Mouse (Mus musculus): Measurements from ENCODE around the gene Car9.
"Not testable (repeated sequence)": the region's sequence is repeated elsewhere in the genome, so short reads cannot be mapped to it uniquely, and the experiment has no call there.

Car9 gene

GRCm38 (mm10) chr4:43506536-43507185 lies at the start of gene Car9:
Car9 (plus strand) TSS chr4:43506966.
- peak; percentile 90 to 95 for DNase-seq

- no peak for DNase-seq
Observed at GRCm38 (mm10) chr4:43457124-43457523, 49.6 kb upstream of the Car9 start.

DNA sequence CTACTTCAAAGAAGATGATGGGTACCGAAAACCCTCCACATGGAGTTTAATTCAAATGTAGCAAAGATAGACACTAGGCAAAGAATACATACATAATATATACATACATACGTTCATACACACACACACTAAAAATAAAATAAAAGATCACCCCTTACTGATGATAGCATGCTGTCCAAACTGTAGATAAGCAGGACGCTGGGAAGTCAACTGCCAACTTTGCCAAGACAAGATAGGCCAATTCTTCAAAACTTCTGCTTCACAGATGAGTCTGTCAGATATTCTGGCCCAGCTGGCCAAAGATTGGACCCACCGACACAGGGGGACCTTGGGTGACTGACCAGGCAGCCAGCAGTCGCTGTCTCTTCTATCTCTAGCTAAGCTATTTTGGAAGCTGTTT lies 43.7 kb upstream of the Car9 start:
- no peak for DNase-seq

GRCm38 (mm10) chr4:43465935-43466334 lies 40.8 kb upstream of the Car9 start:
- no peak for DNase-seq

DNA sequence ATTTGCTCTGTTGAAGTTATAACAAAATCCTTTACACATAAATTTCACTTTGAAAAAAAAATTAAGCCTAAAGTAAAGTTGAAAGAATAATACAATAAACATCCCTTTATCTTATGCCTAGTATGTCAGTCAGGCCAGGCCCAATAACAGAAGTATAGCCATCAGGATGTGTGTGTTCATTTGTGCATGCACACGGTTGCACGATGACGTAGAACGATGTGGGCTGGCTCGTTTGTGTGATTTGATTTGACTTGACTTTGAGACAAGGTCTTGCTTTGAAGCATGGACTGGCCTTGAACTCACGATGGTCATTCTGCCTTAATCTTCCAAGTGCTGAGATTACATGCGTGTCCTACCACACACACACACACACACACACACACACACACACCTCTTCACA lies 39.9 kb upstream of the Car9 start:
- DNase-seq: no peak

GRCm38 (mm10) chr4:43470301-43470700 lies 36.5 kb upstream of the Car9 start:
- DNase-seq: no peak

- no peak for DNase-seq
Observed at GRCm38 (mm10) chr4:43473636-43474035, 33.1 kb upstream of the Car9 start.

DNA sequence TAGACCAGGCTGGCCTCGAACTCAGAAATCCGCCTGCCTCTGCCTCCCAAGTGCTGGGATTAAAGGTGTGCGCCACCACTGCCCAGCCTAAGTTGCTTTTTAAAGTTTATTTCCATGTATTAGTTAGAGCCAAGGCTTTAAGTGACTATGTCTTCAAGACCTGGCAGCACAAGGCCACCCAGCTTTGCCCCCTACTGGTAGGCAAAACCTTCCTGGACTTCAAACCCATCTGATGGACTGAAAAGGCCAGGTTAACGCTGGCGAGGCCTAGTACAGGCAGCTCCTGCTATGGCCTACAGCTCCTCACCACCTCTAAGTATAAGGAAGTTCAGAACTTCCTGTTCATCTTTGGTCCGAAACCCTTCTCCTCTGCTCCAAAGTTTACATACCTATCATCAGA lies 30.2 kb upstream of the Car9 start:
- DNase-seq: no peak

DNA sequence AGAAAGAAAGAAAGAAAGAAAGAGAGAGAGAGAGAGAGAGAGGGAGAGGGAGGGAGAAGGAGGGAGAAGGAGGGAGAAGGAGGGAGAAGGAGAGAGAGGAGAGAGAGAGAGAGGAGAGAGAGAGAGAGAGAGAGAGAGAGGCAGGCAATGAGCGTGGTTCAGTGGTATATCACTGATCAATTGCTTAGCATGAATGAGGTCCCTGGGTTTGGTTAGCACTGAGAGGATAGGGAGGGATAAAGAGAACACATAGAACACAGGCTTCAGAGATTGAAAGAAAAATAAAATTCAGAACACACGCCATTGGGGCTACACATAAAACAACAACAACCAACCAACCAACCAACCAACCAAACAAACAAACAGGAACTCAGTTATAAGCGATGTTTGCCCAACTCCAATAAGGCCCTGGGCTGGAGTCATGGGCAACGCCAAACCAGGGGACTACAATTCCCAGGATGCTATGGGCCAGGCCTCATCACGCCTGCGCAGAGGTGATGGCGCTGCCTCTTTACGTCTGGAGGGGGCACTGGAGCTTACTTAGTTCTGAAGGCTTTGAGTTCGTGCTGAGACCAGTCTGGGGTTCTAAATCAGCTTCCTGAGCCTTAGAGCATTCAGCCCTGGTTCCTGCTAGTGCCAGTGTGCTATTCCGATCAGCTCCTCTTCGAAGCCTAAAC lies 28.8 kb upstream of the Car9 start:
- peak; percentile 89 to 92 for DNase-seq

GRCm38 (mm10) chr4:43478534-43478858 lies 28.3 kb upstream of the Car9 start:
- DNase-seq: no peak

GRCm38 (mm10) chr4:43478906-43479832 lies 27.6 kb upstream of the Car9 start:
- DNase-seq: peak; percentile 84 to 86

- DNase-seq: no peak
Observed at GRCm38 (mm10) chr4:43480985-43481384, 25.8 kb upstream of the Car9 start.

GRCm38 (mm10) chr4:43481894-43482456 lies 24.8 kb upstream of the Car9 start:
- no peak for DNase-seq

GRCm38 (mm10) chr4:43482591-43482990 lies 24.2 kb upstream of the Car9 start:
- peak; percentile 64 to 73 for DNase-seq

DNA sequence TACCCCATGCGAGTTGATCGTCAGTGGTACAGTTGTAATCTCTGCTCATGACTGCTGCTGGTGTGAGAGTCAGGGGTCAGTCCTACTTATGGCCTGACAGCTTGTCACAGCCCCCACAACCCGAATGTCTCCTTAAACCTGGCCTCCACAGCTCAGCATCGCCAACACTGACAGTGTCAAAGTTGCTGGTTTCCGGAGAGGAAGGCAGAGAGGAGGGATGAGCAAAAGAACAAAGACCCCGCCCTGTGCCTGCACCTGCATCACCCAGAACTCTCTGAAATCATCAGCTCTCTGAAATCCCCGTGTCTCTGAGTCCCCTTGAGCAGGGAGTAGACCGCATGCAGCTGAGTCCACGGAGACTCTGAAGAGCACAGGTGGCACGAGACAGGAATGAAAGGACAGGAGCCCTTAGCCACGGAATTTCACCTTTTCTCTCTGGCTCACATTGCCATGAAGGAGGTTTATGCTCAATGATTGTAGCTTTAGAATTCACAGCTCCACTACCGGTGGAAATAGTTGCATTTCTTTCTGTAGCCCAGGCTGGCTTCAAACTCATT lies 23.2 kb upstream of the Car9 start, which contains the start of gene Sit1:
TSS of gene Sit1 (minus strand) at position 200 of the 557 bp plus-strand sequence.
- DNase-seq: no peak

- DNase-seq: not testable (repeated sequence)
Observed at GRCm38 (mm10) chr4:43485666-43486065, 21.1 kb upstream of the Car9 start.

DNA sequence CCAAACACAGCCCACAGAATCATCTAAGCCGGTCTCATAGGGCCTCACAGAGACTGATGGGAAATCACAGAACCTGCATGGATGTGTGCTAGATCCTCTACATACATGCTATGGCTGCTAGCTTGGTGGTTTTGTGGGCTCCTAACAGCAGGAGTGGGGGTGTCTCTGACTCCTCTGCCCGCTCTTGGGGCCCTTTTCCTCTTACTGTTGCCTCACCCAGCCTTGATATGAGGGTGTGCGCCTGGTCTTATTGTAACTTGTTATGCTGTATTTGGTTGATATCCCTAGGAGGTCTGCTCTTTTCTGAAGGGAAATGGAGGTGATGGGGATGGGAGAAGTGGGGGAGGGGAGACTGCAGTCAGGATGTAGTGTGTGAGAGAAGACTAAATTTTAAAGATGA lies 17.2 kb upstream of the Car9 start:
- no peak for DNase-seq

GRCm38 (mm10) chr4:43490801-43491200 lies 16.0 kb upstream of the Car9 start:
- DNase-seq: no peak

DNA sequence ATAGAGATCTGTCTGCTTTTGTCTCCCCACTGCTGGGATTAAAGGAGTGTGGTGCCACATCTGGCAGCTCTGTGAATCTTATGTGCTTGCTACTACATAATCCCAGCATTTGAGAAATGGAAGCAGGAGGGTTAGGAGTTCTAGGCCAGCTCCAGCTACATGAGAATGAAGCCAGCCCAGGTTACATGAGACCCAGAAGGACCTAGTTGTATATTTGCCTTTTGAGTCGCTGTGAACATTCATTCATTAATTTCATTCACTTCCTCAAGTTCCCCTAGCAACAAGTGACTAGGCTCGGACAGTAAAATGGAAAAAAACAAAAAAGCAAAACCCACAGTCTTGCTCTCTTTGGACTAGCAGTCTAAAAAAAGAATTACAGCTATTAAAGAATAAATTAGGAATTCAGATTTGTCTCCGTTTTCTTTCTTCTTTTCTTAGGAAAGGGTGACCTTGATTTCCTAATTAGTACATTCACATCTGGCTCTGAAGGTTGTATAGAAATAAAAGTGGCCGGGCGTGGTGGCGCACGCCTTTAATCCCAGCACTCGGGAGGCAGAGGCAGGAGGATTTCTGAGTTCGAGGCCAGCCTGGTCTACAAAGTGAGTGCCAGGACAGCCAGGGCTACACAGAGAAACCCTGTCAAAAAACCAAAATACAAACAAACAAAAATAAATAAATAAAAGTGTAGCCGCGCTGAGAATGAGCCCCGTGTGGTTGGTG lies 14.5 kb upstream of the Car9 start:
- DNase-seq: peak in 1 of 2 experiments; percentile 23

DNA sequence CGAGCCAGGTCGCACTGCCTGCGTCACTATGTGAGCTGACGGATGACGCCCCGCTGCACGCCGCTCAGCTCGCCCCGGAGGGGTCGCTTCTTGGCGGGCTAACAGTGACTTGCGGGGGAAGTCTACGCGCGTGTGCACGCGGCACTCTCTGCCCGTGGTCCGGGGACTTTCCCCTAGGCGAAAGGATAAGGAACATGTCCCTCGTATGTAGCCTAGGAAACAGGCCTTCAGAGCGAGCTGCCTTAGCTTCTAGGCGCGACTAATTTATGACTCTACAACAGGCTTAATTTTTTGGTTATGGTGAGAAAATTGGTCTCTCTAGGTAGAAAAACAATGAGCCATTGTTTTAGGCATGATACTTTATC lies 14.0 kb upstream of the Car9 start, which contains the start of gene Ccdc107:
TSS of gene Ccdc107 (plus strand) at position 80 of the 365 bp plus-strand sequence.
- peak; percentile 91 to 97 for DNase-seq

DNA sequence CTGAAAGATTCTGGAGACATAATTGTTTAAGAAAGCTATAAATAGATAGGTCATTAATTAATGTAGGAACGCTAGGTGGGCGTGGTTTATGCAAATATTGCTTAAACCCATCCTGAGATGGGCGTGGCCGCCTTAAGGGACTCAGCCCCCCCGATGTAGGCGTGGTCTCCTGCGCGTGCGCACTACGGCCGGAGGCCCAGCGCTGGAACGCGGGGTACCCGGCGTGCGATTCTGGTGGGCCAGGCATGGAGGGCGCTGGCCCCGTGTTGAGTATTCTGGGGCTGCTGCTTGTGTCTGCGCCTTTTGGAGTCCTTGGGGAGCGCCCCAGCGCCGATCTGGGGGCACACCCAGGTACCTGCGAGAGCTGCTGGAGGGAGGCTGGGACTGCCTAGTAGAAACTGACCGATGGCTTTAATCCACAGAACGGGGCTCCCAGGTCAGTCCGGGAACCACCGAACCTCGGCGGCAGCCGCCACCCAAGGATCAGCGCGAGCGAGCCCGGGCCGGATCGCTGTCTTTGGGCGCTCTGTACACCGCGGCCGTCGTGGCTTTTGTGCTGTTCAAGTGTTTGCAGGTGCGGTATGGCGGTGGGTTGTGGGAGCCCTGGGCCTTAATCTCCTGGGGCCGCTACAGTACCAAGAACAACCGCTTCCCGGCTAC lies 13.4 kb upstream of the Car9 start:
- peak; percentile 99 for DNase-seq

GRCm38 (mm10) chr4:43493846-43494240 lies 12.9 kb upstream of the Car9 start:
- DNase-seq: peak; percentile 17 to 31
